Mouse (Mus musculus): ENCODE results near the gene Mfsd2b.

GRCm38 (mm10) chr12:4872983-4873477 lies 1.1 kb downstream of the Mfsd2b start:
- TF ChIP-seq GATA1 (IDR thresholded peaks at IDR 0.05; ENCODE audit: low read length): peak; percentile 86
- TF ChIP-seq TAL1 (IDR thresholded peaks at IDR 0.05; ENCODE audit: low read length): peak; percentile 87

Data from erythroblast, embryonic 14.5 days (primary cell).